Mouse (Mus musculus) midbrain, embryonic 16.5 days (tissue): Measurements from ENCODE around the gene BC037034. TPM values are rescaled to one million over a fixed set of nuclear protein-coding genes. Genes with fewer than 3 reads are reported as not detected.

Source experiments
- ATAC-seq: fragments of 200-750 bp; cut with Nextera tagmentation; 2 replicates; pipeline ENCODE4 v1.8.0; 2017; ENCODE audit warnings: moderate TSS enrichment
- H3K27ac ChIP-seq: fragments of 300-500 bp; sonication (generic); 2 replicates; pipeline ENCODE4 v1.5.1; 2014; ENCODE audit warnings: mild to moderate bottlenecking, low read length, mixed read lengths
- H3K27me3 ChIP-seq: fragments of 300-500 bp; sonication (generic); 2 replicates; pipeline ENCODE4 v1.6.1; 2014; ENCODE audit warnings: low read depth, low read length, mixed read lengths; ENCODE audit not compliant: control insufficient read depth, insufficient read depth
- H3K36me3 ChIP-seq: fragments of 300-500 bp; sonication (generic); 2 replicates; pipeline ENCODE4 v1.6.1; 2014; ENCODE audit warnings: mild to moderate bottlenecking, low read length, moderate library complexity, mixed read lengths; ENCODE audit not compliant: control insufficient read depth, insufficient read depth
- H3K4me1 ChIP-seq: fragments of 300-500 bp; sonication (generic); 2 replicates; pipeline ENCODE4 v1.6.1; 2014; ENCODE audit warnings: mild to moderate bottlenecking, low read length, mixed read lengths; ENCODE audit not compliant: control insufficient read depth, insufficient read depth
- H3K4me2 ChIP-seq: fragments of 300-500 bp; sonication (generic); 2 replicates; pipeline ENCODE4 v1.6.1; 2014; ENCODE audit warnings: mild to moderate bottlenecking, low read length, mixed read lengths
- H3K4me3 ChIP-seq: fragments of 300-500 bp; sonication (generic); 2 replicates; pipeline ENCODE4 v1.5.1; 2014; ENCODE audit warnings: low read depth, mild to moderate bottlenecking, low read length, moderate library complexity, mixed read lengths
- H3K9ac ChIP-seq: fragments of 300-500 bp; sonication (generic); 2 replicates; pipeline ENCODE4 v1.6.1; 2014; ENCODE audit warnings: low read depth, low read length, mixed read lengths
- H3K9me3 ChIP-seq: fragments of 300-500 bp; sonication (generic); replicated peaks from 2 replicates; pipeline ENCODE4 v1.6.1; 2014; ENCODE audit warnings: mild to moderate bottlenecking, low read length, mixed read lengths; ENCODE audit not compliant: control insufficient read depth, poor library complexity, severe bottlenecking
- WGBS: fragments of 180-500 bp; shearing (Covaris S2); extraction: QIAGEN DNeasy Blood & Tissue Kit; methylation state at CpG from one replicate; pipeline ENCODE4 v1.1.7; 2014; 5-methylcytosine and 5-hydroxymethylcytosine counted together
- polyA plus RNA-seq: library from polyadenylated mRNA; unstranded; fragments of >200 nt; fragmentation: Nextera tagmentation; extraction: Ambion mirVana; gene quantifications from 2 replicates; pipeline ENCODE4 v1.2.1, GENCODE M21; 2015

BC037034 gene
- polyA plus RNA-seq, 1 experiment from 2014 or later = 14.7 TPM

GRCm38 (mm10) chr5:138267114-138267513 is 3.3 kb upstream of the BC037034 start:
- ATAC-seq = no peak
- no peak overlapping the region for H3K9ac ChIP-seq
- H3K4me2 ChIP-seq = no peak overlapping the region
- 91% methylated on average over 3 of the region's 3 CpGs for WGBS
- H3K4me3 ChIP-seq = no peak overlapping the region
- H3K27me3 ChIP-seq = no peaks in the 10 kb centered on the region
- H3K27ac ChIP-seq = no peak overlapping the region
- H3K4me1 ChIP-seq = peaks cover 18% of the 10 kb centered on the region
- no peaks in the 10 kb centered on the region; the same call in 1 of the 2 replicates for H3K36me3 ChIP-seq
- H3K9me3 ChIP-seq = no peaks in the 10 kb centered on the region

GRCm38 (mm10) chr5:138265712-138266111 is 1.9 kb upstream of the BC037034 start:
- Histone ChIP-seq H3K36me3 (peaks cover 6% of the 10 kb centered on the region; the same call in 1 of the 2 replicates), H3K9ac (no peak overlapping the region), H3K9me3 (no peaks in the 10 kb centered on the region), H3K4me3 (no peak overlapping the region), H3K4me1 (peaks cover 18% of the 10 kb centered on the region), H3K27me3 (no peaks in the 10 kb centered on the region), H3K27ac (no peak overlapping the region), H3K4me2 (no peak overlapping the region)
- WGBS = 90% methylated on average over 4 of the region's 4 CpGs
- ATAC-seq = no peak

GRCm38 (mm10) chr5:138264207-138264578 is 360 bp upstream of the BC037034 start:
- Histone ChIP-seq H3K4me3 (peak overlapping the region; percentile 89), H3K4me1 (peaks cover 18% of the 10 kb centered on the region), H3K4me2 (peak overlapping the region; percentile 93), H3K9me3 (no peaks in the 10 kb centered on the region), H3K27me3 (no peaks in the 10 kb centered on the region), H3K36me3 (peaks cover 16% of the 10 kb centered on the region; the same call in 1 of the 2 replicates), H3K27ac (peak overlapping the region; percentile 64), H3K9ac (peak overlapping the region; percentile 95)
- WGBS = 15% methylated on average over 6 of the region's 6 CpGs
- ATAC-seq = no peak

GRCm38 (mm10) chr5:138262582-138263240 is 1.1 kb downstream of the BC037034 start:
- peaks cover 16% of the 10 kb centered on the region; the same call in 1 of the 2 replicates for H3K36me3 ChIP-seq
- no peaks in the 10 kb centered on the region for H3K9me3 ChIP-seq
- 0 out of 2 replicates have a peak overlapping the region, but pooled peaks have one; percentile 2 for H3K27ac ChIP-seq
- peak overlapping the region; percentile 93 for H3K4me2 ChIP-seq
- H3K4me1 ChIP-seq = peaks cover 18% of the 10 kb centered on the region
- H3K27me3 ChIP-seq = no peaks in the 10 kb centered on the region
- H3K4me3 ChIP-seq = peak overlapping the region; percentile 89
- H3K9ac ChIP-seq = peak overlapping the region; percentile 95
- 67% methylated on average over 18 of the region's 18 CpGs for WGBS
- ATAC-seq = no peak

GRCm38 (mm10) chr5:138262001-138262400 is 1.8 kb downstream of the BC037034 start:
- peaks cover 19% of the 10 kb centered on the region for H3K4me1 ChIP-seq
- no peak overlapping the region for H3K9ac ChIP-seq
- H3K27ac ChIP-seq = no peak overlapping the region
- no peaks in the 10 kb centered on the region for H3K27me3 ChIP-seq
- H3K4me2 ChIP-seq = no peak overlapping the region
- peaks cover 16% of the 10 kb centered on the region; the same call in 1 of the 2 replicates for H3K36me3 ChIP-seq
- ATAC-seq = no peak
- no peaks in the 10 kb centered on the region for H3K9me3 ChIP-seq
- WGBS = 87% methylated on average over 4 of the region's 4 CpGs
- no peak overlapping the region for H3K4me3 ChIP-seq

- peaks cover 16% of the 10 kb centered on the region; the same call in 1 of the 2 replicates for H3K36me3 ChIP-seq
- ATAC-seq = no peak
- no peak overlapping the region for H3K27ac ChIP-seq
- H3K9me3 ChIP-seq = no peaks in the 10 kb centered on the region
- H3K4me3 ChIP-seq = no peak overlapping the region
- 95% methylated on average over 11 of the region's 11 CpGs for WGBS
- H3K27me3 ChIP-seq = no peaks in the 10 kb centered on the region
- peaks cover 28% of the 10 kb centered on the region for H3K4me1 ChIP-seq
- H3K4me2 ChIP-seq = no peak overlapping the region
- no peak overlapping the region for H3K9ac ChIP-seq
Observed at GRCm38 (mm10) chr5:138260834-138261233, 3.0 kb downstream of the BC037034 start.

- no peak overlapping the region for H3K4me2 ChIP-seq
- H3K36me3 ChIP-seq = peaks cover 16% of the 10 kb centered on the region; the same call in 1 of the 2 replicates
- 85% methylated on average over 10 of the region's 10 CpGs for whole genome bisulfite sequencing
- no peaks in the 10 kb centered on the region for H3K9me3 ChIP-seq
- no peak overlapping the region for H3K9ac ChIP-seq
- H3K27ac ChIP-seq = no peak overlapping the region
- peaks cover 27% of the 10 kb centered on the region for H3K4me1 ChIP-seq
- no peak for ATAC-seq
- no peak overlapping the region for H3K4me3 ChIP-seq
- H3K27me3 ChIP-seq = no peaks in the 10 kb centered on the region
Observed at GRCm38 (mm10) chr5:138260051-138260450, 3.8 kb downstream of the BC037034 start.

- WGBS = 85% methylated on average over 7 of the region's 7 CpGs
- no peak overlapping the region for H3K9ac ChIP-seq
- H3K4me1 ChIP-seq = peaks cover 26% of the 10 kb centered on the region
- H3K4me2 ChIP-seq = no peak overlapping the region
- no peak overlapping the region for H3K4me3 ChIP-seq
- H3K27ac ChIP-seq = no peak overlapping the region
- ATAC-seq = no peak
- H3K9me3 ChIP-seq = no peaks in the 10 kb centered on the region
- no peaks in the 10 kb centered on the region for H3K27me3 ChIP-seq
- H3K36me3 ChIP-seq = peaks cover 16% of the 10 kb centered on the region; the same call in 1 of the 2 replicates
Observed at GRCm38 (mm10) chr5:138258993-138259392, 4.8 kb downstream of the BC037034 start.

- Histone ChIP-seq H3K4me1 (peaks cover 26% of the 10 kb centered on the region), H3K4me2 (no peak overlapping the region), H3K9me3 (no peaks in the 10 kb centered on the region), H3K9ac (no peak overlapping the region), H3K27ac (no peak overlapping the region), H3K36me3 (peaks cover 16% of the 10 kb centered on the region; the same call in 1 of the 2 replicates), H3K4me3 (no peak overlapping the region), H3K27me3 (no peaks in the 10 kb centered on the region)
- no peak for ATAC-seq
- 94% methylated on average over 6 of the region's 6 CpGs for WGBS
Observed at GRCm38 (mm10) chr5:138258542-138258941, 5.3 kb downstream of the BC037034 start.
